Comparison of ENCODE assay signal across 17 mouse cellular contexts in genomic region chr5:33700010-33700409, GRCm38 (mm10). TPM values are rescaled to one million over a fixed set of nuclear protein-coding genes. Genes with fewer than 3 reads are reported as not detected.
DNase-seq lines count a peak whose midpoint lies in the region; ATAC-seq and TF ChIP-seq lines count a peak whose summit lies in the region.
"Had no signal": no experiment of that assay in that cellular context is flagged by ENCODE, and none has a peak within 500 bp of the region (broad histone marks: within the 10 kb centered on the region; RNA-seq: fewer than 3 reads in every experiment).

No protein-coding gene starts in this region.

- no peaks in the 10 kb centered on the region for H3K79me2 ChIP-seq in heart, adult 2 months (replicated peaks; ENCODE audit: control insufficient read depth, insufficient read depth, low read length)

- H3K4me3 ChIP-seq in forebrain, embryonic 10.5 days: no peak overlapping the region
- no peak overlapping the region for H3K4me3 ChIP-seq in forebrain, postnatal 0 days (ENCODE audit: low read depth, low read length)
- no peak overlapping the region for H3K4me3 ChIP-seq in heart, embryonic 14.5 days (ENCODE audit: control insufficient read depth in 1 of 2, insufficient read depth in 1 of 2, low read depth in 1 of 2, low read length in 2 of 2)
- H3K4me3 ChIP-seq in heart, adult 2 months: no peak overlapping the region
- H3K4me3 ChIP-seq in midbrain, embryonic 10.5 days: no peak overlapping the region
- no peak overlapping the region for H3K4me3 ChIP-seq in midbrain, embryonic 13.5 days (replicated peaks)
- H3K4me3 ChIP-seq in limb, embryonic 10.5 days: no peak overlapping the region
- H3K4me3 ChIP-seq in gastrocnemius, adult 2 months: no peak overlapping the region
- H3K4me3 ChIP-seq: kidney, embryonic 15.5 days; limb, embryonic 13.5 days; megakaryocyte, embryonic 14.5 days had no signal

- H3K4me2 ChIP-seq in forebrain, postnatal 0 days (ENCODE audit: low read depth): no peak overlapping the region
- peak overlapping the region; percentile 21; the same call in 1 of the 2 replicates for H3K4me2 ChIP-seq in heart, embryonic 14.5 days (ENCODE audit: low read length)
- H3K4me2 ChIP-seq in midbrain, embryonic 13.5 days (replicated peaks): no peak overlapping the region
- H3K4me2 ChIP-seq: kidney, embryonic 15.5 days; limb, embryonic 13.5 days had no signal

- H3K4me1 ChIP-seq in forebrain, embryonic 10.5 days: peaks cover 100% of the 10 kb centered on the region
- H3K4me1 ChIP-seq in forebrain, postnatal 0 days (ENCODE audit: insufficient read depth): peaks cover 5% of the 10 kb centered on the region; the same call in 1 of the 2 replicates
- H3K4me1 ChIP-seq in heart, embryonic 14.5 days (ENCODE audit: control insufficient read depth in 2 of 2, insufficient read depth in 2 of 2, low read length in 2 of 2): peaks cover 22 to 27% of the 10 kb centered on the region in 2 experiments
- no peaks in the 10 kb centered on the region for H3K4me1 ChIP-seq in heart, adult 2 months (ENCODE audit: control insufficient read depth, insufficient read depth, low read length)
- peaks cover 100% of the 10 kb centered on the region for H3K4me1 ChIP-seq in midbrain, embryonic 10.5 days
- H3K4me1 ChIP-seq in midbrain, embryonic 13.5 days (replicated peaks): peaks cover 75% of the 10 kb centered on the region
- H3K4me1 ChIP-seq in limb, embryonic 10.5 days: peaks cover 71% of the 10 kb centered on the region

- intact Hi-C loops in heart, adult 2 months (cut with DNase I): no loop called here
- intact Hi-C loops in gastrocnemius, adult 2 months (cut with DNase I): no loop called here

- WGBS in forebrain, embryonic 10.5 days: 54% methylated on average over 13 of the region's 13 CpGs
- WGBS in forebrain, postnatal 0 days: 43% methylated on average over 13 of the region's 13 CpGs
- 13% methylated on average over 13 of the region's 13 CpGs for WGBS in heart, embryonic 14.5 days
- 15% methylated on average over 13 of the region's 13 CpGs for WGBS in heart, adult 2 months
- 54% methylated on average over 13 of the region's 13 CpGs for WGBS in midbrain, embryonic 10.5 days
- 55% methylated on average over 13 of the region's 13 CpGs for WGBS in midbrain, embryonic 13.5 days
- WGBS in limb, embryonic 10.5 days: 34% methylated on average over 13 of the region's 13 CpGs

- peak overlapping the region; percentile 92 for H3K27ac ChIP-seq in forebrain, embryonic 10.5 days
- no peak overlapping the region for H3K27ac ChIP-seq in forebrain, postnatal 0 days (ENCODE audit: low read depth, low read length)
- H3K27ac ChIP-seq in heart, embryonic 14.5 days (replicated peaks in 1 of 2; ENCODE audit: control insufficient read depth in 1 of 2, insufficient read depth in 1 of 2, low read depth in 2 of 2, low read length in 2 of 2): no peak overlapping the region
- H3K27ac ChIP-seq in heart, adult 2 months: no peak overlapping the region
- H3K27ac ChIP-seq in midbrain, embryonic 10.5 days (replicated peaks): peak overlapping the region; percentile 94
- H3K27ac ChIP-seq in midbrain, embryonic 13.5 days: no peak overlapping the region
- H3K27ac ChIP-seq in limb, embryonic 10.5 days: peak overlapping the region; percentile 27; the same call in 1 of the 2 replicates
- H3K27ac ChIP-seq in gastrocnemius, adult 2 months: no peak overlapping the region
- H3K27ac ChIP-seq: kidney, embryonic 15.5 days; limb, embryonic 13.5 days had no signal

- no peak for DNase-seq in forebrain, embryonic 10.5 days (ENCODE audit: extremely low spot score, low spot score)
- DNase-seq in forebrain, postnatal 0 days: no peak
- DNase-seq in heart, adult 2 months: no peak
- no peak for DNase-seq in midbrain, embryonic 10.5 days (ENCODE audit: low spot score)
- DNase-seq in limb, embryonic 10.5 days (ENCODE audit: low spot score): no peak
- DNase-seq in gastrocnemius, adult 2 months: no peak
- DNase-seq: cerebellum, adult 8-10 months; gastrocnemius, postnatal 10 days; right cerebral cortex, postnatal 4 days had no signal

- H3K9ac ChIP-seq in forebrain, postnatal 0 days: no peak overlapping the region
- no peak overlapping the region for H3K9ac ChIP-seq in heart, embryonic 14.5 days (ENCODE audit: low read length)
- H3K9ac ChIP-seq in heart, adult 2 months (ENCODE audit: low read depth, low read length): no peak overlapping the region
- H3K9ac ChIP-seq in midbrain, embryonic 13.5 days (replicated peaks): no peak overlapping the region
- H3K9ac ChIP-seq: kidney, embryonic 15.5 days; limb, embryonic 13.5 days had no signal

- TF ChIP-seq CTCF in forebrain, postnatal 0 days (IDR thresholded peaks at IDR 0.05; ENCODE audit: low read depth): no peak
- no peak for TF ChIP-seq CTCF in heart, adult 2 months (IDR thresholded peaks at IDR 0.05)
- no peak for TF ChIP-seq CTCF in gastrocnemius, adult 2 months (IDR thresholded peaks at IDR 0.05)

- peaks cover 99% of the 10 kb centered on the region for H3K27me3 ChIP-seq in forebrain, embryonic 10.5 days (ENCODE audit: poor library complexity, severe bottlenecking)
- H3K27me3 ChIP-seq in forebrain, postnatal 0 days (ENCODE audit: insufficient read depth, low read length): no peaks in the 10 kb centered on the region; the same call in 1 of the 2 replicates
- peaks cover 14% of the 10 kb centered on the region for H3K27me3 ChIP-seq in heart, embryonic 14.5 days (ENCODE audit: control insufficient read depth, insufficient read depth, low read length)
- H3K27me3 ChIP-seq in heart, adult 2 months (ENCODE audit: control insufficient read depth, insufficient read depth, low read length): no peaks in the 10 kb centered on the region
- peaks cover 94% of the 10 kb centered on the region for H3K27me3 ChIP-seq in midbrain, embryonic 10.5 days (ENCODE audit: low read depth, poor library complexity, severe bottlenecking)
- H3K27me3 ChIP-seq in midbrain, embryonic 13.5 days: peaks cover 65% of the 10 kb centered on the region
- peaks cover 68% of the 10 kb centered on the region for H3K27me3 ChIP-seq in limb, embryonic 10.5 days (ENCODE audit: low read depth, poor library complexity, severe bottlenecking)

- ATAC-seq in forebrain, postnatal 0 days: no peak
- no peak for ATAC-seq in heart, embryonic 14.5 days (ENCODE audit: insufficient number of reproducible peaks, insufficient read depth, low FRiP score, low read depth)
- no peak for ATAC-seq in midbrain, embryonic 13.5 days
- ATAC-seq: hindbrain, embryonic 16.5 days; intestine, postnatal 0 days had no signal

- H3K9me3 ChIP-seq in forebrain, embryonic 10.5 days: no peaks in the 10 kb centered on the region
- H3K9me3 ChIP-seq in forebrain, postnatal 0 days (ENCODE audit: low read length): no peaks in the 10 kb centered on the region
- H3K9me3 ChIP-seq in heart, embryonic 14.5 days (ENCODE audit: control insufficient read depth, low read length): no peaks in the 10 kb centered on the region
- no peaks in the 10 kb centered on the region for H3K9me3 ChIP-seq in midbrain, embryonic 10.5 days (replicated peaks)
- H3K9me3 ChIP-seq in midbrain, embryonic 13.5 days: no peaks in the 10 kb centered on the region
- H3K9me3 ChIP-seq in limb, embryonic 10.5 days (replicated peaks): no peaks in the 10 kb centered on the region
- H3K9me3 ChIP-seq: G1E; kidney, embryonic 15.5 days; limb, embryonic 13.5 days; megakaryocyte, embryonic 14.5 days had no signal

- no peak for TF ChIP-seq EP300 in heart, adult 2 months (IDR thresholded peaks at IDR 0.05; ENCODE audit: insufficient read depth, low read depth, low read length)

- TF ChIP-seq POLR2A in heart, adult 2 months (IDR thresholded peaks at IDR 0.05; ENCODE audit: insufficient read depth, low read depth, low read length): no peak

- no peaks in the 10 kb centered on the region for H3K36me3 ChIP-seq in forebrain, embryonic 10.5 days (replicated peaks)
- H3K36me3 ChIP-seq in forebrain, postnatal 0 days (ENCODE audit: insufficient read depth): no peaks in the 10 kb centered on the region
- H3K36me3 ChIP-seq in heart, embryonic 14.5 days (ENCODE audit: control insufficient read depth, insufficient read depth, low read length): no peaks in the 10 kb centered on the region
- no peaks in the 10 kb centered on the region for H3K36me3 ChIP-seq in heart, adult 2 months (ENCODE audit: control insufficient read depth, insufficient read depth, low read length)
- H3K36me3 ChIP-seq in midbrain, embryonic 10.5 days: no peaks in the 10 kb centered on the region
- no peaks in the 10 kb centered on the region for H3K36me3 ChIP-seq in midbrain, embryonic 13.5 days
- H3K36me3 ChIP-seq in limb, embryonic 10.5 days: no peaks in the 10 kb centered on the region
- H3K36me3 ChIP-seq: G1E; kidney, embryonic 15.5 days; limb, embryonic 13.5 days had no signal

RNA-seq across cellular contexts. Expression of gene Fgfr3, which starts 21.5 kb away (rescaled TPM):
- polyA plus RNA-seq in forebrain, embryonic 10.5 days (2016; fragmentation: Nextera tagmentation; extraction: Ambion mirVana): 33.4 and 39.1 TPM in 2 replicates
- 52.2 and 56.6 TPM in 2 replicates for total RNA-seq in forebrain, postnatal 0 days (2014; rRNA removed)
- polyA plus RNA-seq in forebrain, postnatal 0 days (2015; fragmentation: Nextera tagmentation; extraction: Ambion mirVana): 11.7 and 22.2 TPM in 2 replicates
- 2.7 and 3.1 TPM in 2 replicates for polyA plus RNA-seq in heart, embryonic 14.5 days (2014; fragmentation: Nextera tagmentation; extraction: Ambion mirVana)
- total RNA-seq in heart, adult 2 months (2021): 10 to 100 TPM in 1 of 2 experiments, 1 to 10 TPM in 1; 8.6 to 10.1 TPM
- 15.1 and 15.4 TPM in 2 replicates for polyA plus RNA-seq in heart, adult 2 months (2012; rRNA removed)
- polyA plus RNA-seq in midbrain, embryonic 10.5 days (2016; fragmentation: Nextera tagmentation; extraction: Ambion mirVana): 68.3 and 72.7 TPM in 2 replicates
- 38.3 and 45.9 TPM in 2 replicates for polyA plus RNA-seq in midbrain, embryonic 13.5 days (2015; fragmentation: Nextera tagmentation; extraction: Ambion mirVana)
- 4.9 and 10.5 TPM in 2 replicates for polyA plus RNA-seq in limb, embryonic 10.5 days (2016; fragmentation: Nextera tagmentation; extraction: Ambion mirVana)
- 1 to 10 TPM; 3.0 to 7.6 TPM for total RNA-seq in gastrocnemius, adult 2 months (2021)

RNA-seq across cellular contexts. Expression of gene Tmem129, which starts 41.8 kb away (rescaled TPM):
- 38.0 and 39.5 TPM in 2 replicates for polyA plus RNA-seq in forebrain, embryonic 10.5 days (2016; fragmentation: Nextera tagmentation; extraction: Ambion mirVana)
- total RNA-seq in forebrain, postnatal 0 days (2014; rRNA removed): 20.6 and 23.9 TPM in 2 replicates
- polyA plus RNA-seq in forebrain, postnatal 0 days (2015; fragmentation: Nextera tagmentation; extraction: Ambion mirVana): 15.5 and 20.9 TPM in 2 replicates
- 35.4 and 38.3 TPM in 2 replicates for polyA plus RNA-seq in heart, embryonic 14.5 days (2014; fragmentation: Nextera tagmentation; extraction: Ambion mirVana)
- 10 to 100 TPM; 19.3 to 21.8 TPM for total RNA-seq in heart, adult 2 months (2021)
- polyA plus RNA-seq in heart, adult 2 months (2012; rRNA removed): 40.1 and 49.0 TPM in 2 replicates
- polyA plus RNA-seq in midbrain, embryonic 10.5 days (2016; fragmentation: Nextera tagmentation; extraction: Ambion mirVana): 38.2 and 46.0 TPM in 2 replicates
- 31.8 and 33.2 TPM in 2 replicates for polyA plus RNA-seq in midbrain, embryonic 13.5 days (2015; fragmentation: Nextera tagmentation; extraction: Ambion mirVana)
- 40.5 and 47.2 TPM in 2 replicates for polyA plus RNA-seq in limb, embryonic 10.5 days (2016; fragmentation: Nextera tagmentation; extraction: Ambion mirVana)
- total RNA-seq in gastrocnemius, adult 2 months (2021): 10 to 100 TPM in 1 of 2 experiments, 1 to 10 TPM in 1; 9.0 to 11.7 TPM

RNA-seq across cellular contexts. Expression of gene Tacc3, which starts 42.1 kb away (rescaled TPM):
- 349 TPM in 2 replicates for polyA plus RNA-seq in forebrain, embryonic 10.5 days (2016; fragmentation: Nextera tagmentation; extraction: Ambion mirVana)
- 12.0 and 20.1 TPM in 2 replicates for total RNA-seq in forebrain, postnatal 0 days (2014; rRNA removed)
- polyA plus RNA-seq in forebrain, postnatal 0 days (2015; fragmentation: Nextera tagmentation; extraction: Ambion mirVana): 24.9 and 25.5 TPM in 2 replicates
- 105 and 117 TPM in 2 replicates for polyA plus RNA-seq in heart, embryonic 14.5 days (2014; fragmentation: Nextera tagmentation; extraction: Ambion mirVana)
- 1 to 10 TPM; 1.4 to 3.1 TPM for total RNA-seq in heart, adult 2 months (2021)
- polyA plus RNA-seq in heart, adult 2 months (2012; rRNA removed): 1.8 and 2.6 TPM in 2 replicates
- 317 and 336 TPM in 2 replicates for polyA plus RNA-seq in midbrain, embryonic 10.5 days (2016; fragmentation: Nextera tagmentation; extraction: Ambion mirVana)
- 84.6 and 88.0 TPM in 2 replicates for polyA plus RNA-seq in midbrain, embryonic 13.5 days (2015; fragmentation: Nextera tagmentation; extraction: Ambion mirVana)
- polyA plus RNA-seq in limb, embryonic 10.5 days (2016; fragmentation: Nextera tagmentation; extraction: Ambion mirVana): 323 and 325 TPM in 2 replicates
- 1 to 10 TPM in 1 of 2 experiments, under 1 TPM in 1; 0.97 to 1.3 TPM for total RNA-seq in gastrocnemius, adult 2 months (2021)

RNA-seq across cellular contexts. Expression of gene Slbp, which starts 47.6 kb away (rescaled TPM):
- 335 and 357 TPM in 2 replicates for polyA plus RNA-seq in forebrain, embryonic 10.5 days (2016; fragmentation: Nextera tagmentation; extraction: Ambion mirVana)
- total RNA-seq in forebrain, postnatal 0 days (2014; rRNA removed): 88.7 and 89.8 TPM in 2 replicates
- polyA plus RNA-seq in forebrain, postnatal 0 days (2015; fragmentation: Nextera tagmentation; extraction: Ambion mirVana): 86.4 and 94.4 TPM in 2 replicates
- polyA plus RNA-seq in heart, embryonic 14.5 days (2014; fragmentation: Nextera tagmentation; extraction: Ambion mirVana): 97.7 and 102 TPM in 2 replicates
- total RNA-seq in heart, adult 2 months (2021): 10 to 100 TPM; 10.6 to 12.7 TPM
- 7.7 and 13.8 TPM in 2 replicates for polyA plus RNA-seq in heart, adult 2 months (2012; rRNA removed)
- 309 and 347 TPM in 2 replicates for polyA plus RNA-seq in midbrain, embryonic 10.5 days (2016; fragmentation: Nextera tagmentation; extraction: Ambion mirVana)
- 143 and 151 TPM in 2 replicates for polyA plus RNA-seq in midbrain, embryonic 13.5 days (2015; fragmentation: Nextera tagmentation; extraction: Ambion mirVana)
- 340 and 345 TPM in 2 replicates for polyA plus RNA-seq in limb, embryonic 10.5 days (2016; fragmentation: Nextera tagmentation; extraction: Ambion mirVana)
- total RNA-seq in gastrocnemius, adult 2 months (2021): 1 to 10 TPM; 6.3 to 7.7 TPM

Comparison
In these comparisons a context has a peak if more than half of its experiments do, and no peak if none do; other contexts are left out.
1. H3K27ac ChIP-seq: peak in forebrain, embryonic 10.5 days (single experiment), midbrain, embryonic 10.5 days (single experiment) and limb, embryonic 10.5 days (single experiment); none in forebrain, postnatal 0 days (single experiment), heart, embryonic 14.5 days (0 of 2), heart, adult 2 months (single experiment), midbrain, embryonic 13.5 days (single experiment) and gastrocnemius, adult 2 months (single experiment).